Mouse (Mus musculus) cortical plate, adult 2 months (tissue): ENCODE results near the gene Ntsr1.

ENCODE experiments used
- CTCF ChIP-seq: fragments of 200-500 bp; IDR thresholded peaks from 2 replicates; pipeline ENCODE4 v1.5.1; 2011; ENCODE audit warnings: mild to moderate bottlenecking, control low read depth, low read length; ENCODE audit not compliant: insufficient read depth; ENCODE audit errors: extremely low read depth
- POLR2A ChIP-seq: fragments of 200-500 bp; IDR thresholded peaks from 2 replicates; pipeline ENCODE4 v1.6.1; 2011; ENCODE audit warnings: mild to moderate bottlenecking, low read length, control low read depth; ENCODE audit not compliant: insufficient read depth; ENCODE audit errors: extremely low read depth

DNA sequence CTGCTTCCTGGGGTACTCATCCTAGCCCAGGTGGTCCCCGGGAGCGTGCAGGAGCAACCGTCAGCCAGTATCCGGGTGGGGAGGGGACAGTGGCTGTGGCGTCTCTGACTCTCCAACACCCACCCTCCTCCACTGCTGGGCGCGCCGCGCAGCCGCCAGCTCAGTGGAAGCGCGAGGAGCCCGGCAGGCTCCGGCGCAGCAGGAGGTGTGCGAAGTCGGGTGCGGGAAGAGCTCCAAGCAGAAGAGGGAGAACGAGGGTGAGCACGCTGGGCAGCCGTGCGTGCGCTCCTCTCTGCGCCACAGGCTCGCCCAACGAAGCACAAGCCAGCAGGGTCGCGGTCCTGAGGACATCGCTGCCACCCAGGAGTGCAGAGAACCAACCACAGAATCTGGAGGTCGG is at the start of gene Ntsr1:
- TF ChIP-seq CTCF (no peak), POLR2A (no peak)
